Mouse (Mus musculus) thymus, adult 2 months (tissue): Measurements from ENCODE around the gene Gapdh.

ENCODE experiments used
- CTCF ChIP-seq: fragments of 200-500 bp; IDR thresholded peaks from 2 replicates; pipeline ENCODE4 v1.5.1; 2012; ENCODE audit warnings: mild to moderate bottlenecking, control low read depth, low read length, moderate library complexity, borderline replicate concordance; ENCODE audit not compliant: control insufficient read depth, poor library complexity, insufficient read depth; ENCODE audit errors: extremely low read depth
- POLR2A ChIP-seq: fragments of 200-500 bp; IDR thresholded peaks from 2 replicates; pipeline ENCODE4 v1.6.1; 2012; ENCODE audit warnings: mild to moderate bottlenecking, low read length, control low read depth, moderate library complexity; ENCODE audit not compliant: control insufficient read depth, poor library complexity, insufficient read depth; ENCODE audit errors: extremely low read depth

GRCm38 (mm10) chr6:125170194-125170593 lies 3.9 kb upstream of the Gapdh start:
- TF ChIP-seq CTCF (no peak), POLR2A (no peak)
